Mouse (Mus musculus): ENCODE measurements around the gene Scand1. TPM values are rescaled to one million over a fixed set of nuclear protein-coding genes. Genes with fewer than 3 reads are reported as not detected.

The Scand1 gene
- polyA plus RNA-seq, 1 experiment from 2014 or later = 87.2 TPM

DNA sequence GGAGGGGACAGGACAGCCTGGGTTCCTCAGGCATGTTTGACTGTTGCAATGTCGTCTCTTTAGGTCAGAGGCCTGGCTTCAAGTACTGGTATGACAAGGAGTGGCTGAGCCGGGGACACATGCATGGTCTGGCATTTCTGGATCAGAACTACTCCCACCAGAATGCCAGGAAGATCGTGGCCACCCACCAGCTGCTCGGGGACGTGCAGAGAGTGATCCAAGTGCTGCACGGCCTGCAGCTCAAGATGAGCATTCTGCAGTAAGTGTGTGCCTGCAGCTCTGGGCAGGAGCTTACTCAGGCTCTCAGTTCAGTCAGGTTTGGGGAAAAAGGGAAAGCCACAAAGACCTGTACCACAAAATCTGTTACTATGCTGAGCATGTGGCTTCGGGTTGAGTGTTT lies 14.0 kb downstream of the Scand1 start:
- H3K27me3 ChIP-seq (ENCODE audit: control insufficient read depth, insufficient read depth, low read length) = no peaks in the 10 kb centered on the region
- 94% methylated on average over 7 of the region's 7 CpGs for WGBS
- no peak overlapping the region for H3K27ac ChIP-seq (ENCODE audit: low read depth, low read length)
- DNase-seq (ENCODE audit: low spot score) = no peak
- ATAC-seq (ENCODE audit: low FRiP score) = no peak
- H3K9me3 ChIP-seq (ENCODE audit: control insufficient read depth, low read length) = no peaks in the 10 kb centered on the region
- no peak overlapping the region for H3K4me3 ChIP-seq (ENCODE audit: low read depth, low read length)
- peaks cover 5% of the 10 kb centered on the region; the same call in 1 of the 2 replicates for H3K36me3 ChIP-seq (ENCODE audit: control insufficient read depth, insufficient read depth, low read length)
- H3K9ac ChIP-seq (ENCODE audit: low read depth, low read length) = no peak overlapping the region
- no peaks in the 10 kb centered on the region for H3K4me1 ChIP-seq (replicated peaks; ENCODE audit: control insufficient read depth, insufficient read depth, low read length)
- no peak overlapping the region for H3K4me2 ChIP-seq (replicated peaks; ENCODE audit: low read depth, low read length)

DNA sequence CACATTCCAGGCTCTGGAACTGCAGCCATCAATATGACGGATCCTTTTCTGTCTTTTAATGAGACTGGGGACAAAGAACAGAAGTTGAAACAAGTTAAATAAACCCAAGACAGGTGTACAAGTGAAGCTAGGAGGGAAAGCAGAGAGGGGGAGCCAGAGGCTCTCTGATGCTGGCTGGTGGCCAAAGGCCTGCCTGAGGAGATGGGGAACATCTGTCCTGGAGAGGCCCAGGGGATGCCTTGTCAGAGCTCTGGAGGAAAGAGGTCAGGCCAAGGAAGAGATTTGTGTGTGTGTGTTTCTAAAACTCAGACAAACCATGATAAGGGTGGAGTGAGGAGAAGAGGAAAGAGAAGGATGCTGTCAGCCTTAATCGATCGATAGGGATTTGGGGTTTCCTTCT lies 14.9 kb downstream of the Scand1 start:
- 92% methylated on average over 3 of the region's 3 CpGs for WGBS
- Histone ChIP-seq H3K9ac (ENCODE audit: low read depth, low read length) (no peak overlapping the region), H3K9me3 (ENCODE audit: control insufficient read depth, low read length) (no peaks in the 10 kb centered on the region), H3K4me1 (replicated peaks; ENCODE audit: control insufficient read depth, insufficient read depth, low read length) (no peaks in the 10 kb centered on the region), H3K4me2 (replicated peaks; ENCODE audit: low read depth, low read length) (no peak overlapping the region), H3K27ac (ENCODE audit: low read depth, low read length) (no peak overlapping the region), H3K36me3 (ENCODE audit: control insufficient read depth, insufficient read depth, low read length) (0 out of 2 replicates have a peak, but pooled peaks cover 2% of the 10 kb centered on the region), H3K27me3 (ENCODE audit: control insufficient read depth, insufficient read depth, low read length) (no peaks in the 10 kb centered on the region), H3K4me3 (ENCODE audit: low read depth, low read length) (no peak overlapping the region)
- ATAC-seq (ENCODE audit: low FRiP score) (no peak), DNase-seq (ENCODE audit: low spot score) (no peak)

- H3K4me3 ChIP-seq (ENCODE audit: low read depth, low read length) = no peak overlapping the region
- H3K4me1 ChIP-seq (replicated peaks; ENCODE audit: control insufficient read depth, insufficient read depth, low read length) = no peaks in the 10 kb centered on the region
- no peak for DNase-seq (ENCODE audit: low spot score)
- H3K27ac ChIP-seq (ENCODE audit: low read depth, low read length) = no peak overlapping the region
- 0 out of 2 replicates have a peak, but pooled peaks cover 2% of the 10 kb centered on the region for H3K36me3 ChIP-seq (ENCODE audit: control insufficient read depth, insufficient read depth, low read length)
- H3K9me3 ChIP-seq (ENCODE audit: control insufficient read depth, low read length) = no peaks in the 10 kb centered on the region
- H3K27me3 ChIP-seq (ENCODE audit: control insufficient read depth, insufficient read depth, low read length) = no peaks in the 10 kb centered on the region
- H3K4me2 ChIP-seq (replicated peaks; ENCODE audit: low read depth, low read length) = no peak overlapping the region
- WGBS = 95% methylated on average over 3 of the region's 3 CpGs
- no peak overlapping the region for H3K9ac ChIP-seq (ENCODE audit: low read depth, low read length)
- ATAC-seq (ENCODE audit: low FRiP score) = no peak
Observed at GRCm38 (mm10) chr2:156296190-156296589, 16.3 kb downstream of the Scand1 start.

DNA sequence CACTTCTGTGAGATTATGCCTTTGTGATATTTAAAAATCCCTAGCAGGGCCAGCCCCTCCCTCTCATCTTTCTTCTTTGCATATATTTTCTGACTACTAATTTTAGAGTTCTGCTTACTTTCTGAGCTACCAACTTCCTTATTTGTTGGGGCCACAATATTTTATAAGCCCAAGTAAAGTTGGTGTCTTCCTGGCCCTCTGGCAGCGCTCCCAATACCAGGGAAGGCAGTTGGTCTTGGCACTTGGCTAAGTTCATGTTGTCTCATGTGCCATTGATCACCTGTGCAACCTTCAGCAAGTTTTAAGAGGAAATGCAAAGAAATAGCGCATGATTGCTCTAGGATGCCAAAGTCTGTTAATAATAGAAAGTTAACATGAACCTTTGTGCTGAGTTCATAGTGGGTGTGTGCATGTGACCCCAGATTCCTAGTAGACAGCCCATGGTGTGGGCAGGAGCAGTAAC lies 16.9 kb downstream of the Scand1 start:
- DNase-seq (ENCODE audit: low spot score) = no peak
- Histone ChIP-seq H3K36me3 (ENCODE audit: control insufficient read depth, insufficient read depth, low read length) (0 out of 2 replicates have a peak, but pooled peaks cover 2% of the 10 kb centered on the region), H3K9me3 (ENCODE audit: control insufficient read depth, low read length) (no peaks in the 10 kb centered on the region), H3K4me1 (replicated peaks; ENCODE audit: control insufficient read depth, insufficient read depth, low read length) (no peaks in the 10 kb centered on the region), H3K27ac (ENCODE audit: low read depth, low read length) (no peak overlapping the region), H3K27me3 (ENCODE audit: control insufficient read depth, insufficient read depth, low read length) (no peaks in the 10 kb centered on the region), H3K4me2 (replicated peaks; ENCODE audit: low read depth, low read length) (no peak overlapping the region), H3K4me3 (ENCODE audit: low read depth, low read length) (no peak overlapping the region), H3K9ac (ENCODE audit: low read depth, low read length) (no peak overlapping the region)
- no peak for ATAC-seq (ENCODE audit: low FRiP score)
- 97% methylated on average over 2 of the region's 2 CpGs for WGBS

- Histone ChIP-seq H3K36me3 (ENCODE audit: control insufficient read depth, insufficient read depth, low read length) (0 out of 2 replicates have a peak, but pooled peaks cover 2% of the 10 kb centered on the region), H3K27ac (ENCODE audit: low read depth, low read length) (no peak overlapping the region), H3K4me2 (replicated peaks; ENCODE audit: low read depth, low read length) (no peak overlapping the region), H3K4me1 (replicated peaks; ENCODE audit: control insufficient read depth, insufficient read depth, low read length) (no peaks in the 10 kb centered on the region), H3K9ac (ENCODE audit: low read depth, low read length) (no peak overlapping the region), H3K4me3 (ENCODE audit: low read depth, low read length) (no peak overlapping the region), H3K27me3 (ENCODE audit: control insufficient read depth, insufficient read depth, low read length) (no peaks in the 10 kb centered on the region), H3K9me3 (ENCODE audit: control insufficient read depth, low read length) (no peaks in the 10 kb centered on the region)
- 94% methylated on average over 1 of the region's 1 CpGs for WGBS
- DNase-seq (ENCODE audit: low spot score) (no peak), ATAC-seq (ENCODE audit: low FRiP score) (no peak)
Observed at GRCm38 (mm10) chr2:156291998-156292397, 20.5 kb downstream of the Scand1 start.

DNA sequence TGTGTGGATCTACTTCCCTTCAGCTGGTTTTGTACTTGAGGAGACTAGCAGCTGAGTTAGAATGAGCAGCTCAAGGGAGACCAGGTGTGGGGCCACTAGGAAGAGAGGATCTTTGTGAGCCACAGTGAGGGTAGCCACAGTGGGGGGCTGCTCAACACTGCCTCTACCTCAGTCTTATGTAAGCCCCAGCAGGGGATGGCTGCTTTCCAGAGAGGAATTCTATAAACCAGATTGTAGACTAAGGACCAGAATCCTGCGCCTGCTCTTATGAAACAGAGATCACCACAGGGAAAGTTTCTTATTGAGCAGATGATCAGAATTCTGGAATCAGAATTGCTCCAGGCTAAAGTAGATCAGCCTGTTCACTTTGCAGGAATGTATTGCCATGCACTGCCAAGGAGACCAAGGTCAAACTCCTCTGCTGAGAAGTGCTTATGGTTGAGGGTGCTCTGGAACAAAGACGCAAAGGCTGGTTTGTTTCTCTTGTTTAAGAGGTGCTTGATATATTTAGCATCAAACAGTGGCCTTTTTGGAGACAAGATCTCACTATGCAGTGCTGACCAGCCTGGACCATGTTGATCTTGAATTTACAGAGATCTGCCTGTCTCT lies 22.8 kb downstream of the Scand1 start:
- ATAC-seq (ENCODE audit: low FRiP score) (no peak), DNase-seq (ENCODE audit: low spot score) (no peak)
- Histone ChIP-seq H3K4me3 (ENCODE audit: low read depth, low read length) (no peak overlapping the region), H3K9me3 (ENCODE audit: control insufficient read depth, low read length) (no peaks in the 10 kb centered on the region), H3K27ac (ENCODE audit: low read depth, low read length) (no peak overlapping the region), H3K9ac (ENCODE audit: low read depth, low read length) (no peak overlapping the region), H3K27me3 (ENCODE audit: control insufficient read depth, insufficient read depth, low read length) (no peaks in the 10 kb centered on the region), H3K4me1 (replicated peaks; ENCODE audit: control insufficient read depth, insufficient read depth, low read length) (no peaks in the 10 kb centered on the region), H3K4me2 (replicated peaks; ENCODE audit: low read depth, low read length) (no peak overlapping the region), H3K36me3 (ENCODE audit: control insufficient read depth, insufficient read depth, low read length) (no peaks in the 10 kb centered on the region)
- WGBS = 85% methylated on average over 2 of the region's 2 CpGs

DNA sequence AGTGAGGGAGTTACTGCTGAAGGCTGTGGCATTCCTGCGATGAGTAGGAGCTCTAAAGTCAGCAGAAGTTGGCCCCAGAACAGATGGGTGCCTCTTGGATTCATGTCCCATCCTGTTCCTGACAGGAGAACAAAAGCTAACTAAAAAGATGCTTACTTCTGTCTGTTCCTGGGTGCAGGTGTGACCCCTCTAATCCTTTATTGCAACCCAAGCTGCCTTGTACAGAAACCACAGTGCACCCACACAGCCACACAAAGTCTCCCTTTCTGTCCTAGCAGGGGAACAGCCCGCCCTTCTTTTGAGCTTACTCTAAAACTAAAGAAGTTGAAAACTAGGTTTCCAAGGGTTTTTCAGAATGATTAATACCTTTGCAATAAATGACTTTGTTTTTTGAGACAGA lies 24.3 kb downstream of the Scand1 start:
- Histone ChIP-seq H3K36me3 (ENCODE audit: control insufficient read depth, insufficient read depth, low read length) (no peaks in the 10 kb centered on the region), H3K27me3 (ENCODE audit: control insufficient read depth, insufficient read depth, low read length) (no peaks in the 10 kb centered on the region), H3K4me2 (replicated peaks; ENCODE audit: low read depth, low read length) (no peak overlapping the region), H3K4me1 (replicated peaks; ENCODE audit: control insufficient read depth, insufficient read depth, low read length) (no peaks in the 10 kb centered on the region), H3K4me3 (ENCODE audit: low read depth, low read length) (no peak overlapping the region), H3K9me3 (ENCODE audit: control insufficient read depth, low read length) (no peaks in the 10 kb centered on the region), H3K27ac (ENCODE audit: low read depth, low read length) (no peak overlapping the region), H3K9ac (ENCODE audit: low read depth, low read length) (no peak overlapping the region)
- DNase-seq (ENCODE audit: low spot score) = no peak
- 98% methylated on average over 2 of the region's 2 CpGs for WGBS
- no peak for ATAC-seq (ENCODE audit: low FRiP score)

GRCm38 (mm10) chr2:156286733-156287132 lies 25.8 kb downstream of the Scand1 start:
- ATAC-seq (ENCODE audit: low FRiP score) = no peak
- Histone ChIP-seq H3K27ac (ENCODE audit: low read depth, low read length) (no peak overlapping the region), H3K4me1 (replicated peaks; ENCODE audit: control insufficient read depth, insufficient read depth, low read length) (no peaks in the 10 kb centered on the region), H3K9ac (ENCODE audit: low read depth, low read length) (no peak overlapping the region), H3K4me3 (ENCODE audit: low read depth, low read length) (no peak overlapping the region), H3K4me2 (replicated peaks; ENCODE audit: low read depth, low read length) (no peak overlapping the region), H3K9me3 (ENCODE audit: control insufficient read depth, low read length) (no peaks in the 10 kb centered on the region), H3K27me3 (ENCODE audit: control insufficient read depth, insufficient read depth, low read length) (no peaks in the 10 kb centered on the region), H3K36me3 (ENCODE audit: control insufficient read depth, insufficient read depth, low read length) (no peaks in the 10 kb centered on the region)
- no peak for DNase-seq (ENCODE audit: low spot score)
- 94% methylated on average over 4 of the region's 4 CpGs for WGBS

GRCm38 (mm10) chr2:156285161-156285560 lies 27.3 kb downstream of the Scand1 start:
- Histone ChIP-seq H3K27me3 (ENCODE audit: control insufficient read depth, insufficient read depth, low read length) (no peaks in the 10 kb centered on the region), H3K36me3 (ENCODE audit: control insufficient read depth, insufficient read depth, low read length) (no peaks in the 10 kb centered on the region), H3K4me1 (replicated peaks; ENCODE audit: control insufficient read depth, insufficient read depth, low read length) (no peaks in the 10 kb centered on the region), H3K4me2 (replicated peaks; ENCODE audit: low read depth, low read length) (no peak overlapping the region), H3K9ac (ENCODE audit: low read depth, low read length) (no peak overlapping the region), H3K4me3 (ENCODE audit: low read depth, low read length) (no peak overlapping the region), H3K9me3 (ENCODE audit: control insufficient read depth, low read length) (no peaks in the 10 kb centered on the region), H3K27ac (ENCODE audit: low read depth, low read length) (no peak overlapping the region)
- 85% methylated on average over 2 of the region's 2 CpGs for WGBS
- DNase-seq (ENCODE audit: low spot score) (no peak), ATAC-seq (ENCODE audit: low FRiP score) (no peak)
